Mouse (Mus musculus): ENCODE measurements around the gene Lmntd1. TPM values are rescaled to one million over a fixed set of nuclear protein-coding genes. Genes with fewer than 3 reads are reported as not detected.

Lmntd1 gene
- polyA plus RNA-seq, 1 experiment from 2014 or later, result 0.29 TPM

- Histone ChIP-seq H3K27me3 (ENCODE audit: insufficient read depth, low read length) (no peaks in the 10 kb centered on the region), H3K36me3 (ENCODE audit: insufficient read depth) (no peaks in the 10 kb centered on the region), H3K4me2 (no peak overlapping the region), H3K4me1 (ENCODE audit: insufficient read depth) (no peaks in the 10 kb centered on the region), H3K27ac (ENCODE audit: low read depth) (no peak overlapping the region), H3K9me3 (ENCODE audit: low read depth, low read length) (no peaks in the 10 kb centered on the region), H3K9ac (no peak overlapping the region), H3K4me3 (ENCODE audit: low read depth, low read length) (no peak overlapping the region)
- no peak for TF ChIP-seq CTCF (IDR thresholded peaks at IDR 0.05; ENCODE audit: low read depth)
- no peak for DNase-seq
- no peak for ATAC-seq (ENCODE audit: insufficient read depth)
- 87% methylated on average over 9 of the region's 9 CpGs for whole genome bisulfite sequencing
Observed at GRCm38 (mm10) chr6:145421666-145422065, 192.5 kb downstream of the Lmntd1 start.

- Histone ChIP-seq H3K4me2 (no peak overlapping the region), H3K9me3 (ENCODE audit: low read depth, low read length) (no peaks in the 10 kb centered on the region), H3K36me3 (ENCODE audit: insufficient read depth) (no peaks in the 10 kb centered on the region), H3K27me3 (ENCODE audit: insufficient read depth, low read length) (no peaks in the 10 kb centered on the region), H3K9ac (no peak overlapping the region), H3K27ac (ENCODE audit: low read depth) (no peak overlapping the region), H3K4me3 (ENCODE audit: low read depth, low read length) (no peak overlapping the region), H3K4me1 (ENCODE audit: insufficient read depth) (no peaks in the 10 kb centered on the region)
- TF ChIP-seq CTCF (IDR thresholded peaks at IDR 0.05; ENCODE audit: low read depth), result peak; percentile 60
- ATAC-seq (ENCODE audit: insufficient read depth) (no peak), DNase-seq (no peak)
- 65% methylated on average over 4 of the region's 4 CpGs for WGBS
Observed at GRCm38 (mm10) chr6:145420407-145420806, 193.7 kb downstream of the Lmntd1 start.

DNA sequence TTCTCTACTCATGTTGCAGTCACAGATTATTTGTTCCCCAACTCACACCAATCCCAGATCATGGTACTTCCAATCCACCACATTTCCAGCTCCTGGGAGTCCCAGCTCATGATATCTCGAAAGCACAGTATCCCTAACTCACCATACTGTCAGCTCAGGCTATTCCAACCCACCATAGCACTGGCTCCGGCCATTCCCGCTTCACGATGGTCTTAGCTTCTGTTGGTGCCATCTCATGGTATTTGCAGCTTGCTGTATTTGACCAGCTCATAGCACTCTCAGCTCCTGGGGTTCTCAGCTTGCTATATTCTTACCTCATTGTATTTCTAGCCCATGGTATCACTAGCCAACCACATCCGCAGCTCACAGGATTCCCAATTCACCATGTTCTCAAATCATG, 195.3 kb downstream of the Lmntd1 start:
- WGBS, result 94% methylated on average over 5 of the region's 5 CpGs
- no peak overlapping the region for H3K4me3 ChIP-seq (ENCODE audit: low read depth, low read length)
- no peak for DNase-seq
- H3K36me3 ChIP-seq (ENCODE audit: insufficient read depth), result no peaks in the 10 kb centered on the region
- ATAC-seq (ENCODE audit: insufficient read depth), result no peak
- no peaks in the 10 kb centered on the region for H3K9me3 ChIP-seq (ENCODE audit: low read depth, low read length)
- H3K27ac ChIP-seq (ENCODE audit: low read depth), result no peak overlapping the region
- H3K4me2 ChIP-seq, result no peak overlapping the region
- H3K27me3 ChIP-seq (ENCODE audit: insufficient read depth, low read length), result no peaks in the 10 kb centered on the region
- TF ChIP-seq CTCF (IDR thresholded peaks at IDR 0.05; ENCODE audit: low read depth), result no peak
- H3K9ac ChIP-seq, result no peak overlapping the region
- H3K4me1 ChIP-seq (ENCODE audit: insufficient read depth), result no peaks in the 10 kb centered on the region

DNA sequence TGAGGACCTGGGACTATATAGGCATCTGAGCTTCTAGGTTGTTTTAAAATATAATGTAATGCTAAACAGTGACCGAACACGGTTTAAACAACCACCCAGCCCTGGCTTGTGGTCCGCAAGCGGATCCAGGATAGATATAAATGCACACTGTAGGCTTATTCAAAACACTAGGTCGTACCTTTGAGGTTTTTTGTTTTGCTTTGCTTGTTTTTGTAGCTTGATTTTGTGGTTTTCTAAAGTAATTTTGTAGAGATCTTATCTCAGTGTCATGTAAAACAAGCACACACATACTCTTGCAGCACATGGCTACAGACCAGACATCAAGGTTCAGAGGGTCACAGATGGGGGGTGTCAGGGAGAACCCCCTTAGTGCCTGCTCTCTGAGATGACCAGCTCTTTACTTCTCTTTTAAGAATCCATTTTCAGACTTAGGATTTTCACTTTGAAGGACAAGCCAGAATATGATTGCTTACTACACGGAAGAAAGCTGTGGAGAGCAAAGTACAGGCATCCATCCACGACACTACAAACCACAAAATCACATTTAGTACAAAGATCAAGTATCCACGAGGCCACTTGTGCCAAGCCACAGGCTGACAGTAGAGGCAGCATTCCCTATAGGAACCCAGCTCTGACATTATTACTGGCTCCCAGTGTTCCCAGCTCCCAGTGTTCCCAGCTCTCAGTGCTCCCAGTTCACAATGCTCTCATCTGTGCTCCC, 196.2 kb downstream of the Lmntd1 start:
- DNase-seq (no peak), ATAC-seq (ENCODE audit: insufficient read depth) (no peak)
- no peaks in the 10 kb centered on the region for H3K9me3 ChIP-seq (ENCODE audit: low read depth, low read length)
- no peak overlapping the region for H3K4me2 ChIP-seq
- no peaks in the 10 kb centered on the region for H3K27me3 ChIP-seq (ENCODE audit: insufficient read depth, low read length)
- no peaks in the 10 kb centered on the region for H3K4me1 ChIP-seq (ENCODE audit: insufficient read depth)
- no peak overlapping the region for H3K9ac ChIP-seq
- no peaks in the 10 kb centered on the region for H3K36me3 ChIP-seq (ENCODE audit: insufficient read depth)
- no peak overlapping the region for H3K27ac ChIP-seq (ENCODE audit: low read depth)
- no peak; the same call in 1 of the 2 replicates for TF ChIP-seq CTCF (IDR thresholded peaks at IDR 0.05; ENCODE audit: low read depth)
- H3K4me3 ChIP-seq (ENCODE audit: low read depth, low read length), result no peak overlapping the region
- WGBS, result 65% methylated on average over 8 of the region's 8 CpGs

GRCm38 (mm10) chr6:145417014-145417719, 197.0 kb downstream of the Lmntd1 start:
- no peaks in the 10 kb centered on the region for H3K4me1 ChIP-seq (ENCODE audit: insufficient read depth)
- no peak for ATAC-seq (ENCODE audit: insufficient read depth)
- no peaks in the 10 kb centered on the region for H3K9me3 ChIP-seq (ENCODE audit: low read depth, low read length)
- WGBS, result 49% methylated on average over 16 of the region's 16 CpGs
- peak; percentile 84 for TF ChIP-seq CTCF (IDR thresholded peaks at IDR 0.05; ENCODE audit: low read depth)
- H3K36me3 ChIP-seq (ENCODE audit: insufficient read depth), result no peaks in the 10 kb centered on the region
- H3K4me2 ChIP-seq, result no peak overlapping the region
- no peak overlapping the region for H3K27ac ChIP-seq (ENCODE audit: low read depth)
- DNase-seq, result peak; percentile 72
- no peak overlapping the region for H3K4me3 ChIP-seq (ENCODE audit: low read depth, low read length)
- no peaks in the 10 kb centered on the region for H3K27me3 ChIP-seq (ENCODE audit: insufficient read depth, low read length)
- H3K9ac ChIP-seq, result no peak overlapping the region

DNA sequence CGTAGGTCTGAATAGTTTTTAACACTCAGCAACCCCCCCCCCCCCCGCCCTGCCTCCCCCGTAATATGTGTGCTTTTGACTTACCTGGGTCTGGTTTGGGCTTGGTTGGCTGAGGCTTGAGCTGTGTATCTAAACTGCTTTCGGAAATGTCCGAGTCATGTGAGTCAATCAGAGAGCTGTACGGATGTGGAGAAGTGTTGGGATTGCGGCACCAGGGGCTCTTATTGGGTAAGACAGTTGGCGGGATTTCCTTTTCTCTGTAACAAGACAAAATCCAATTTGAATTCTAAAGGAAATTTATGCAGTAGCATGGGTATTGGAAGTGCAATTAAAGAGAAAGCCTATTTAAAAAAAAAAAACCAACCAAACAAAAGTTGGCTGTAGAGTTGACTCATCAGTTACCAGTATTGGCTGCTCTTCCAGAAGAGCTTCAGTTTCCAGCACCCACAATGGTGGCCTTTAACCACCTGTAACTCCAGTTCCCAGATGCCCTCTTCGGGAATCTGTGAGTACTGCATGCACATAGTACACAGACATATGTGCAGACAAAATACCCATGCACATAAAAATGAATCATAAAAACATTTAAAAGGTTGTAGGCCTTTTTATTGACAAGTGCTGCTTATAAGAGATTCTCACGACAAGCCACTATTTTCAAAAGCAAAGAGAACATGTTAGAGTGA, 209.6 kb downstream of the Lmntd1 start:
- Histone ChIP-seq H3K9ac (no peak overlapping the region), H3K4me2 (no peak overlapping the region), H3K36me3 (ENCODE audit: insufficient read depth) (no peaks in the 10 kb centered on the region), H3K4me3 (ENCODE audit: low read depth, low read length) (no peak overlapping the region), H3K27ac (ENCODE audit: low read depth) (no peak overlapping the region), H3K9me3 (ENCODE audit: low read depth, low read length) (no peaks in the 10 kb centered on the region), H3K27me3 (ENCODE audit: insufficient read depth, low read length) (no peaks in the 10 kb centered on the region), H3K4me1 (ENCODE audit: insufficient read depth) (no peaks in the 10 kb centered on the region)
- no peak for TF ChIP-seq CTCF (IDR thresholded peaks at IDR 0.05; ENCODE audit: low read depth)
- DNase-seq, result no peak
- no peak for ATAC-seq (ENCODE audit: insufficient read depth)
- WGBS, result 81% methylated on average over 10 of the region's 10 CpGs

DNA sequence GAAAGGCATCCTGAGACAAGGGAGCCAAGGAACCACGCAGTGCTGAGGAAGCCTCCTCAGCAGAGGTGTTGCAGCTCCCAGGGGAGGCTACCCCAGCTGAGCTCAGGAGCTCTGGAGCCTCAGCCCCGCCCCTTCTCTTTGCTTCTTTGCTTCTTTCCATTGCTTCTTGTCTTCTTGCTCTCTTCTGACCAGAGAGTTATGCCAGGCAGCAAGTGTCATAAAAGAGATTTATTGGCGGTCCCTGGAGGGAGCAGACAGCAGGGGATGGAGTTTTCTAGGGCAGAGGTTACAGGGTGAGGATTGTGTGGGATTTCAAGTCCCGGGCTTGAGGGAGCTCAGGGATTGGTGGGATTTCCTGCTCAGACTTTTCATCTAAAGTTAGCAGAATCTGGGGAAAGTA, 213.0 kb downstream of the Lmntd1 start:
- DNase-seq, result peak; percentile 21

More for the DNA sequence above, 213.0 kb downstream of the Lmntd1 start:
- H3K4me1 ChIP-seq (ENCODE audit: insufficient read depth), result no peaks in the 10 kb centered on the region
- no peaks in the 10 kb centered on the region for H3K36me3 ChIP-seq (ENCODE audit: insufficient read depth)
- TF ChIP-seq CTCF (IDR thresholded peaks at IDR 0.05; ENCODE audit: low read depth), result no peak
- H3K9me3 ChIP-seq (ENCODE audit: low read depth, low read length), result no peaks in the 10 kb centered on the region
- no peak overlapping the region for H3K27ac ChIP-seq (ENCODE audit: low read depth)
- ATAC-seq (ENCODE audit: insufficient read depth), result no peak
- 19% methylated on average over 4 of the region's 4 CpGs for WGBS
- no peaks in the 10 kb centered on the region for H3K27me3 ChIP-seq (ENCODE audit: insufficient read depth, low read length)
- H3K4me2 ChIP-seq, result no peak overlapping the region
- H3K9ac ChIP-seq, result no peak overlapping the region
- H3K4me3 ChIP-seq (ENCODE audit: low read depth, low read length), result no peak overlapping the region

All from lung, embryonic 14.5 days (tissue).